Comparison of ENCODE assay signal across 10 mouse cellular contexts in the genomic region with DNA sequence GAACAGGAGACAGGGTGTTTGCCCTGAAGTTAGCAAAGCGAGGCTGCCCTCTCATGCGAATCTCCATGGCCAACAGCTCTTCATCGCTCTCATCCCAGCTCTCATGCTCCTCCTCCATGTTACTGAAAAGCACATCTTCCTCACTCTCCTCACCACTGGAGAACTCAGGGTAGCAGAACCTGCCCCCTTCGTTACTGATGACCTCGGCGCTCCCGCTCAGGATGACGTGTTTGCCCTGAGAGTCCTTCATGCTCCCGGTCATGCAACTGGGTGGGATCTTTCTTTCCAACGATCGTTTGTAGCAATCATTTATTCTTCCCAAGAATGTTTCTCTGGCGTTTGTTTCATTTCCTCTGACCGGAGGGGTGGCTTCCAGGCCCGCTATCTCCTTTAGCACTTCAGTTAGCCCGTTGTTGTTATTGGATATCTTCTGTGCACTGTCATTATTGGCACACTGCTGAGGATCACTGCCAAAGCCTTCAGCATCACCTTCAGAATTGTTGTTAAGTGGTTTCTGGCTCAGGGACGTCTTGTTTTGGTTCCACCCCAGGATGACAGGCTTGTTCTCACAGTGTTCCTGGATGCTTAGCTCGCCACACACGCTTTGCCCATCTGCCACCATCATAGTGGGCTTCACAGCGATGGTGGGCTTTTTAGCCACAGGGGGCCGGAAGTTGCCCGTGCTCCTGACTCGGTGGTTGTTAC.
DNase-seq lines count a peak whose midpoint lies in the region; ATAC-seq lines count a peak whose summit lies in the region.
"Had no signal": no experiment of that assay in that cellular context is flagged by ENCODE, and none has a peak within 500 bp of the region (broad histone marks: within the 10 kb centered on the region; RNA-seq: fewer than 3 reads in every experiment).

No protein-coding gene starts in this region.

- no peaks in the 10 kb centered on the region for H3K27me3 ChIP-seq in forebrain, embryonic 11.5 days (ENCODE audit: control insufficient read depth, insufficient read depth, low read length)
- H3K27me3 ChIP-seq in forebrain, embryonic 15.5 days = no peaks in the 10 kb centered on the region
- H3K27me3 ChIP-seq in heart, embryonic 15.5 days = no peaks in the 10 kb centered on the region
- no peaks in the 10 kb centered on the region for H3K27me3 ChIP-seq in hindbrain, embryonic 13.5 days
- H3K27me3 ChIP-seq in midbrain, embryonic 11.5 days (ENCODE audit: control insufficient read depth, insufficient read depth, low read length) = no peaks in the 10 kb centered on the region

- peak; percentile 57 for DNase-seq in forebrain, embryonic 11.5 days (ENCODE audit: low spot score)
- peak; percentile 18 for DNase-seq in ovary, postnatal 36 days (ENCODE audit: low spot score)
- no peak for DNase-seq in ovary, postnatal 14 days (ENCODE audit: low spot score)
- peak; percentile 49 for DNase-seq in skeletal muscle tissue, adult 2 months (ENCODE audit: low read depth, low spot score)
- DNase-seq in midbrain, embryonic 11.5 days (ENCODE audit: low spot score, missing footprints) = no peak
- DNase-seq: right cerebral cortex, adult 18-20 months had no signal

- H3K4me3 ChIP-seq in forebrain, embryonic 11.5 days (ENCODE audit: low read depth, low read length) = no peak overlapping the region
- H3K4me3 ChIP-seq in forebrain, embryonic 15.5 days = no peak overlapping the region
- H3K4me3 ChIP-seq in heart, embryonic 15.5 days = no peak overlapping the region
- no peak overlapping the region for H3K4me3 ChIP-seq in hindbrain, embryonic 13.5 days
- no peak overlapping the region for H3K4me3 ChIP-seq in midbrain, embryonic 11.5 days (ENCODE audit: low read depth, low read length)

- H3K4me1 ChIP-seq in forebrain, embryonic 11.5 days (replicated peaks; ENCODE audit: control insufficient read depth, insufficient read depth, low read length) = no peaks in the 10 kb centered on the region
- peaks cover 2% of the 10 kb centered on the region; the same call in 1 of the 2 replicates for H3K4me1 ChIP-seq in forebrain, embryonic 15.5 days
- H3K4me1 ChIP-seq in heart, embryonic 15.5 days (replicated peaks) = peaks cover 32% of the 10 kb centered on the region
- H3K4me1 ChIP-seq in hindbrain, embryonic 13.5 days (replicated peaks) = no peaks in the 10 kb centered on the region
- H3K4me1 ChIP-seq in midbrain, embryonic 11.5 days (ENCODE audit: control insufficient read depth, insufficient read depth, low read length) = no peaks in the 10 kb centered on the region

- H3K9ac ChIP-seq in forebrain, embryonic 11.5 days (ENCODE audit: low read length) = no peak overlapping the region
- H3K9ac ChIP-seq in forebrain, embryonic 15.5 days (replicated peaks) = no peak overlapping the region
- H3K9ac ChIP-seq in heart, embryonic 15.5 days = no peak overlapping the region
- H3K9ac ChIP-seq in hindbrain, embryonic 13.5 days = no peak overlapping the region
- no peak overlapping the region for H3K9ac ChIP-seq in midbrain, embryonic 11.5 days (ENCODE audit: low read length)
- H3K9ac ChIP-seq: hindbrain, embryonic 14.5 days had no signal

- no peaks in the 10 kb centered on the region; the same call in 1 of the 2 replicates for H3K36me3 ChIP-seq in forebrain, embryonic 11.5 days (ENCODE audit: control insufficient read depth, insufficient read depth, low read length)
- no peaks in the 10 kb centered on the region for H3K36me3 ChIP-seq in forebrain, embryonic 15.5 days
- peaks cover 6% of the 10 kb centered on the region; the same call in 1 of the 2 replicates for H3K36me3 ChIP-seq in heart, embryonic 15.5 days
- H3K36me3 ChIP-seq in hindbrain, embryonic 13.5 days = peaks cover 11% of the 10 kb centered on the region; the same call in 1 of the 2 replicates
- no peaks in the 10 kb centered on the region for H3K36me3 ChIP-seq in midbrain, embryonic 11.5 days (ENCODE audit: control insufficient read depth, insufficient read depth, low read length)

- H3K9me3 ChIP-seq in forebrain, embryonic 11.5 days (ENCODE audit: control insufficient read depth, low read length) = peaks cover 6% of the 10 kb centered on the region
- peaks cover 5% of the 10 kb centered on the region for H3K9me3 ChIP-seq in forebrain, embryonic 15.5 days
- peaks cover 5% of the 10 kb centered on the region for H3K9me3 ChIP-seq in heart, embryonic 15.5 days (replicated peaks)
- peaks cover 5% of the 10 kb centered on the region for H3K9me3 ChIP-seq in hindbrain, embryonic 13.5 days
- peaks cover 5% of the 10 kb centered on the region for H3K9me3 ChIP-seq in midbrain, embryonic 11.5 days (ENCODE audit: control insufficient read depth, low read length)

- H3K4me2 ChIP-seq in forebrain, embryonic 11.5 days (ENCODE audit: low read depth, low read length, severe bottlenecking) = no peak overlapping the region
- no peak overlapping the region for H3K4me2 ChIP-seq in forebrain, embryonic 15.5 days (replicated peaks)
- H3K4me2 ChIP-seq in heart, embryonic 15.5 days = peak overlapping the region; percentile 23
- H3K4me2 ChIP-seq in hindbrain, embryonic 13.5 days = no peak overlapping the region
- H3K4me2 ChIP-seq in midbrain, embryonic 11.5 days = no peak overlapping the region
- H3K4me2 ChIP-seq: hindbrain, embryonic 14.5 days had no signal

- no peak overlapping the region for H3K27ac ChIP-seq in forebrain, embryonic 11.5 days (ENCODE audit: low read depth, low read length)
- no peak overlapping the region for H3K27ac ChIP-seq in forebrain, embryonic 15.5 days (replicated peaks)
- H3K27ac ChIP-seq in heart, embryonic 15.5 days = peak overlapping the region; percentile 59
- H3K27ac ChIP-seq in hindbrain, embryonic 13.5 days = no peak overlapping the region
- H3K27ac ChIP-seq in midbrain, embryonic 11.5 days (ENCODE audit: low read depth, low read length) = no peak overlapping the region
- H3K27ac ChIP-seq: hindbrain, embryonic 14.5 days had no signal

- WGBS in forebrain, embryonic 11.5 days = 92% methylated on average over 22 of the region's 22 CpGs
- WGBS in forebrain, embryonic 15.5 days = 78% methylated on average over 22 of the region's 22 CpGs
- 44% methylated on average over 22 of the region's 22 CpGs for WGBS in heart, embryonic 15.5 days
- 92% methylated on average over 22 of the region's 22 CpGs for WGBS in hindbrain, embryonic 13.5 days
- 94% methylated on average over 22 of the region's 22 CpGs for WGBS in midbrain, embryonic 11.5 days

- ATAC-seq in forebrain, embryonic 11.5 days (replicated peaks; ENCODE audit: low FRiP score) = no peak
- no peak for ATAC-seq in forebrain, embryonic 15.5 days (replicated peaks)
- peak; percentile 62 for ATAC-seq in heart, embryonic 15.5 days (replicated peaks; ENCODE audit: insufficient number of reproducible peaks, insufficient read depth, low FRiP score, low read depth)
- no peak for ATAC-seq in hindbrain, embryonic 13.5 days (ENCODE audit: low FRiP score)
- no peak for ATAC-seq in midbrain, embryonic 11.5 days (ENCODE audit: low FRiP score)

Comparison
In these comparisons a context has a peak if more than half of its experiments do, and no peak if none do; other contexts are left out.
1. DNase-seq: peak in forebrain, embryonic 11.5 days (single experiment), ovary, postnatal 36 days (single experiment) and skeletal muscle tissue, adult 2 months (single experiment); none in ovary, postnatal 14 days (single experiment) and midbrain, embryonic 11.5 days (single experiment).